Mouse (Mus musculus): ENCODE data around the gene Gstm5.
"Not testable (repeated sequence)": the region's sequence is repeated elsewhere in the genome, so short reads cannot be mapped to it uniquely, and the experiment has no call there.

The Gstm5 gene

DNA sequence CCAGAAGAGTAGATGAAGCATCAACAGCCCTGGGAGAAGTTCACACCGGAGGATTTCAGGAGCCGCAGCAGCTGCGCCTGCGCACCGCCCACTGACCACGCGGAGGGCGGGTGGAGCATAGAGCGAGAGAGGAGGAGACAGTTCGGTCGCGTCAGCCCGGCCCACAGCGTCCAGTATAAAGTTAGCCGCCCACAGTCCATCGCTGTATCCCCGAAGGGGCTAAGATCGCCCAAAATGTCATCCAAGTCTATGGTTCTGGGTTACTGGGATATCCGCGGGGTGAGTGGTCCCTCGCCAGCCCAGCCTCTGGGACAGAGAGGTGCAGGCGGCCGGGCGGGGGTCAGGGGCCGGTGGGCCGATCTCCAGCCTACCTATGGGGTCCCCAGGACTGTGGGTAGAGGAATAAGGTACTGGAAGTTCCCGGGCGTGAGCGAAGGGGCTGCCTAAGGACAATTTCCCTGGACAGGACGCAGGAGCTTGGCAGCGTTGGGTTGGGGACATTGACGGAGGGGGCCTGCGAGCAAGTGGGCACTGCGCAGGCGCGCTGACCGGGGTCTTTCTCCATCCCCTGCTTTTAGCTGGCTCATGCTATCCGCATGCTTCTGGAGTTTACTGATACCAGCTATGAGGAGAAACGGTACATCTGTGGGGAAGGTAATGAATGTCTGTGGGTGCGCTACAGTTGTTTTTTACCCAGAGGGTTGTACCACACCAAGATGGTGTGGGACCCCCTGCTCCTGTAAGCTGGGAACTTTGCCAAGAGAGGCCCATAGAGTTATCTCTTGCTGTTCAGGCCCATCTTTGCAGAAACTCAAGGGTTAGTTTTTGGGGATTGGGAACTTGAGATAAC is at the start of gene Gstm5:
Gstm5 (plus strand) TSS at position 102 of the 850 bp plus-strand sequence.
- DNase-seq (ENCODE audit: low spot score) = peak; percentile 84

DNA sequence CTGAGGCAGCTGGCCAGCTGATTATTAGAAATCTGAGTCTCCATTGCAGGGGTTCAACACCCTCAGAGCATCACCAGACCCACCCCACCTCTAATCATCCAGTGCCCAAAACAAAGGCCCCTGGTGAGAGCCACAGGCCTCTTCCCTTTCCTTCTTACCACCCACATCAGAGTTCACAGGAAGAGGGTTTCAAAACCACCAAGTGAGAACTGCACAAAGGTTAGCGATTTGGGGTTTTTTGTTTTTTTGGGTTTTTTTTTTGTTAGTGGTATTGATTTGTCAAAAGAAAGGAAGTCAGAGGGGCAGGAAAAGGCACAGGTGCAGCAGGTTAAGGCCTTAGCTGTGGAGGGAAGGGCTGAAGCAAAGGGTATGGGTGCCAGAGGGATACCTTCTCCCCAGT is 49.4 kb upstream of the Gstm5 start:
- DNase-seq (ENCODE audit: low spot score) = no peak

- DNase-seq (ENCODE audit: low spot score) = no peak
These were observed 48.8 kb upstream of the Gstm5 start for GRCm38 (mm10) chr3:107846835-107847234.

DNA sequence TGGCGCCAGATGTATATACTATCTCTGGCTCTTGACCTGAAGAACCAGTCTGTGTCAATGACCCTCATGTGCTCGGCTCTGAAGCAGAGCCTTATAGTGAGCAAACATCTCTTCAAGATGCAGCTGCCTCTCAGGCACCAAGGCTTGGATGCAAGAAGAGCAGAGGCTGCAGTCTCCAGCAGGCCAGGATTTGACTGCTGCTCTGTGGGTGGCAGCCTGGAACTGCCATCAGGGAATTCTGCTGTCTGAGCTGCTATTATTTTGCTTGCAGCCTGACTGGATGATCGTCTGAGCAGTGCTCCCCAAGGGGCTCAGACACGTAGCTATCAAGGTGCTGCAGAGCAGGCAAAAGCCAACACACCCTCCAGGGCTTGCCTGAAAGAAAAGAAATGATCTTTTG is 47.5 kb upstream of the Gstm5 start:
- DNase-seq (ENCODE audit: low spot score) = no peak

GRCm38 (mm10) chr3:107849000-107849692 is 46.5 kb upstream of the Gstm5 start:
- no peak for DNase-seq (ENCODE audit: low spot score)

GRCm38 (mm10) chr3:107849693-107850031 is 46.0 kb upstream of the Gstm5 start:
- no peak for DNase-seq (ENCODE audit: low spot score)

DNA sequence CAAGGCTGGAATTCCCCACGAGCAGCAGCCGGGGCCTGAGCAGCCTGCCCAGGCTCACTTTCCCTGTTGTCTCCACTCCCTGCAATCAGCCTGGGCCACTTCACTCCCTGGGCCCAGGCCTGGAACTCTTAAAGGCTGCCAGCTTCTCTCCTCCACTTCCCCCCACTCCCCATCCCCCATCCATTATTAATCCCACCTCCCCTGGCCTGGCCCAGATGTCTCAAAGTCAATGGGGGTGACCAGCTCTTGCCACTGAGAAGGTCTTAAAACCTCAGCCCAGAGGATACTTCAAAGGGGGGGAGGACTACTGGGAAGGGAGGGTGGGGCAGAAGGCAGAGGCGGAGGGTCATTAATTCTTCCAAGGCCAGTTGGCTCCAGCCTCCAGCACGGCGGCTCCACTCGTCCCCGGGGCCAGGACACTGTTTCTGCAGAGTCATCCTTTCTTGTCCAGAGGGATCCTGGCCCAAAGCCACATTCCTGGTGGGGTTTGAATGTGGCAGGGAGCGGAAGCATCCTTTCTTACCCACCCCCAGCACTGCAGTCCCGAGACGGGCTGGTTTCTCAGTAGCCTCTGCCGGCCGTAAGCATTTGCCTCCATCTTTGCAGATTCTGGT is 45.1 kb upstream of the Gstm5 start:
- peak; percentile 71 for DNase-seq (ENCODE audit: low spot score)

DNA sequence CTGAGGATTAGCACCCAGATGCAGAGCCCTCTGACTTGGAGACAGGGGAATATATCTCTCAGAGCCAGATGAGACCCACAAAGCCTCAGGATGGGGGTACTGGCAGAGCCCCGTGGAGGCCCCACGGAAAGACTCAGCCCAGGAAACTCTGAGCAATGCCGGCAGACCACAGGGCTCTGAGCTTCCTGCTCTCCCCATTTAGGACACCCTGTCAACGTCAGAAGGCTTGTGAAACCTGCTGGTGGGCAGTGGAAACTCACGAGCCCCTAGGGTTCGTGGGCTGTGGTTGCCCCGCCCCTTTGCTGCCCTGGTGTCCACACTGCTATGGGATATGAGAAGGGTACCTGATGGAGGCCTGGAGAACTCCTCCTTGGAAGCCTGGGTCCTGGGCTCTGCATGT is 42.8 kb upstream of the Gstm5 start:
- no peak for DNase-seq (ENCODE audit: low spot score)

DNA sequence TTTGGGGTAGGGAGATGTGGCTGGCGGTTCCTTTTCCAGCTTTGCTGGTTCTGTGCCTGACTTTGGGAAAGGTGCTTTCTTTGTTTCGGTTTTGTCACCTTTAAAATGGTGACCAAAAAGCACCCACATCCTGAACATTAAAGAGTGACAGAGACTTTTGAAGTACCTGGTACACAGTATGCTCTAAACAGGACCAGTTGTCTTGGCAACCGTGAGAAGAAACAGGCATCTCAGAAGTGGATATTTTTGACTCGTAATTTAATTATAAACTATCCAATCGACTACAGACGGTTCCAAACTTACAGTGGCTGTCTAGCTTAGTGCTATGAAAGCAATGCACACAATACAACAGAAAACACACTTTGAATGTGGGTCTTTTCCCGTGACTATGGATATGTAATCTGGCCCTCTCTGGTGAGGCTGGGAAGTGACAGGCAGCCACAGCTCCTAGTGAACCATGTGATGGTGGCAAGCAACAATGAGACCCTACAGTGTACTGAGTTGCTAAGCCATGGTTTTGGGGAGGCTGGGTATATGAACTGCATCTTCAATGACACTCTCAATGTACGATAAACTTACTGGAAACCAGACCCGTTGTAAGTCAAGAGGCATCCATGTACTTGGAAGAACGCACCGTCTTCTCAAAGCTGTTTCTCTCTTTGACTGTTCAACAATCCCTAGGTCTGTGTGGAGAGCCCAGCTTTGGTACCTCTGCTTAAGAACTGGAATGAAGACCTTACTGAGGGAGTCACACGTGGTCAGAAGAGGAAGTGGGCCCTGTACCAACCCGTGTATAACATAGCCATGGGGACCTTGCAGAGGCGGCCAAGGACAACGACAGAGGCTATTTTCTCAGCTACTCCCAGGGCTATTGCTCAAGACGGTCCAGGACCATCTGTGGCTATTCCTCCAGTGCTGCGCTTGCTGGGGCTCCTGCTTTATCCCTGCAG is 42.1 kb upstream of the Gstm5 start:
- DNase-seq (ENCODE audit: low spot score) = no peak

- no peak for DNase-seq (ENCODE audit: low spot score)
These were observed 40.3 kb upstream of the Gstm5 start for GRCm38 (mm10) chr3:107855368-107855767.

- no peak for DNase-seq (ENCODE audit: low spot score)
These were observed 38.0 kb upstream of the Gstm5 start for GRCm38 (mm10) chr3:107857646-107858045.

DNA sequence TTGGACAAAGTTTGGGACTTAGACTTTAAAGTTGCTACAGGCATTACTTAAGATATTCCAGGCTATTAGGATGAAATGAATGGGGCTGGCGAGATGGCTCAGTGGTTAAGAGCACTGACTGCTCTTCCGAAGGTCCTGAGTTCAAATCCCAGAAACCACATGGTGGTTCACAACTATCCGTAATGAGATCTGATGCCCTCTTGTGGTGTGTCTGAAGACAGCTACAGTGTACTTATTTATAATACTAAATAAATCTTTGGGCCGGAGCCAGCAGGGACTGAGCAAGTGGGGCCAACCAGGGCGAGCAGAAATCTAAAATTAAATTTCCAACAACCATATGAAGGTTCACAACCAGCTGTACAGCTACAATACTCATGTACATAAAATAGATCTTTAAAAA is 34.1 kb upstream of the Gstm5 start:
- not testable (repeated sequence) for DNase-seq (ENCODE audit: low spot score)

DNA sequence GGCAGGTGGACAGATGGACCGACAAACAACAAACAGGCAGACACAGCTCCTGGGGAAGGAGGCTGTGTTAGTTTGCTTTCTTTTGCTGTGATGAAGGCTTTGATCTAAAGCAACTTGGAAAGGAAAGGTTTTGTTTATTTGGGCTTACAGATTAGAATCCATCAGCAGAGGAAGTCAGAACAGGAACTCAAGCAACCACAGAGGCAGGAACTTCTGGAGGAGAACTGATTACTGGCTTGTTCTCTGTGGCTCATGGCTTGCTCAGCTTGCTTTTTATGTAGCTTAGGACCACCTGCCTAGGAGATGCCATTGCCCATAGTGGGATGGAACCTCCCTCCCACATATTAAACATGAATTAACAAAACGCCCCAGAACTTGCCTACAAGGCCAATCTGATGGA is 33.1 kb upstream of the Gstm5 start:
- no peak for DNase-seq (ENCODE audit: low spot score)

DNA sequence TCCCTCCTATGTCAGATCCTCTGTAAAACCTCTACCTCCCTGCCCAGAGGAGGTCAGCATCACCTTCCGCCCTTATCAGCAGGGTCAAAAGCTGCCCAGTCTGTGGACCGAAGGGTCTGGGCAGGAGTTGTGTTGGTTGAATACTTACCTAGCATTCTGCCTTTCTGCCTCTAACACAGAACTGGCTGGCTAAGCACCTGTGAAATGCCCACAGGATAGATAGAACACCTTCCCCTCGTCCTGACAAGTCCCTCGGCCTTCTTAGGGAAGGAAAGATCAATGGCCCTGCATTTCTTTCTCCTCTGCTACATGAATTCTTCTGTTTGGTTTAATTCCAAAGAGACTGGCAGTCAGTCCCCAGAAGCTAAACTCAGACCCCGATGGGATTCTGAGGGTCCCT is 32.1 kb upstream of the Gstm5 start:
- no peak for DNase-seq (ENCODE audit: low spot score)

GRCm38 (mm10) chr3:107863898-107864603 is 31.6 kb upstream of the Gstm5 start:
- DNase-seq (ENCODE audit: low spot score) = peak; percentile 81

DNA sequence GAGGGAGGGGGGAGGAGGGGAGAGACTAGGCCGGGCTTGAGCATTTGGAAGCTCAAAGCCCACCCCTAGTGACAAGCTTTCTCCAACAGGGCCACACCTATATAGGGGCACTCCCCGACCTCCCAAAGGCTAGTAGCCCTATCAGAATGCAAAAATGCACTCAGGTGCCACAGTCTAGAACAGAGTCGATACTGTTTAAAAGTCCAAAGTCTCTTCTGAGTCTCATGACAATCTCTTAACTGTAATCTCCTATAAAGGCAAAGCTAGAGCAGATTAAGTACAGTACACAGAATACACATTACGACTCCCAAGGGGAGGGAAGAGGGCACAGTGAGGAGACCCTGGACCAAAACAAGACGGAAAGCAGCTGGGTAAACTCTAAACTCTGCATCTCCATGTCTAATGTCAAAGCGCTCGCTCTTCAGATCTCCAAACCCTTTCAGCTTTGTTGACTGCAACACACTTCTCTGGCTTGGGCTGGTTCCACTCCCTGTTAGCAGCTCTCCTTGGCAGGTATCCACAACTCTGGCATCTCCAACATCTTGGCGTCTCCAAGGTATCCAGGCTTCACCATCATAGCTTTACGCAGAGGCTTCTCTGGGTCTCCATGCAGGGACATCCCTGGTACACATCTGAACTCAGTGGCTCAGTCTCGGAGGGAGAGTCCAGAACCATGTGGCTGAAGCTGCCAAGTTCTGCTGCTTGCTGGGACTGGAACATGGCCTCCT is 30.1 kb upstream of the Gstm5 start:
- DNase-seq (ENCODE audit: low spot score) = no peak

GRCm38 (mm10) chr3:107867086-107867485 is 28.5 kb upstream of the Gstm5 start:
- peak; percentile 78 for DNase-seq (ENCODE audit: low spot score)

DNA sequence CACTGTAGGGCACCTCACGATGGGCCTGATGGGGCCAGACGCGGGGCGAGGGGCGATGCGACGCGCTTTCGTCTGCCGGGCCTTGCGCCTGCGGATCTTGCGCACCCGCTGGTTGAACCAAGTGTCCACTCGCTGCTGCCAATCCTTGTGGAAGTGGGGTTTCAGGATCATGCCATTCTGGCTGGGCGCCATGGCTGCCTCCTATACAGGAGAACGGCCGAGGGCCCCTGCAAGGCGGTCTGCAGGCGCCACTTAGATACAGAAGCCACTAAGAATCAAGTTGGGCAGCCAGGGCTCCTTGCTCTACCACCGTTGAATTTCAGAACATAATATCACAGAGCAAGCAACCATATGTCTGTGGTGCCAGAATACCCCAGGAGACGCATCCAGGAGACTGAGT is 27.2 kb upstream of the Gstm5 start:
- DNase-seq (ENCODE audit: low spot score) = no peak

DNA sequence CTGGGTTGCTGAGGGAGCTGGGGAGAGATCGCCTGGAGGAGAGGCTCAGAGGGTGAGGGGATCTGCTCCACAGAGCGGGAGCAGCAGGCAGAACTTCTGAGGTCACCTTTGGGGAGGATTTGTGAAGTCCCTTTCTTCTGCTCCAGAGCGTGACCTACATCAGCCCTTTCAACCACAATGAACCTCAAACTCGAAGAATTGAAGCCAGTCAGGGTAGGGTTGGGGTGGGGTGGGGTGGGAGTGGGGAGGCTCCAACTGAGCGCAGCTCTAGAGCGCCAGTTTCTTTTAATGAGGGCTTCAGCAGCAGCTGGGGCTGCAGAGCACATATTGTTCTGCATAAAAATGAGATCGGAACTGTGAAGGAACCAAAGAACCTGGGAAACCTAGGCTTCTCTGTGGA is 26.5 kb upstream of the Gstm5 start:
- DNase-seq (ENCODE audit: low spot score) = no peak

DNA sequence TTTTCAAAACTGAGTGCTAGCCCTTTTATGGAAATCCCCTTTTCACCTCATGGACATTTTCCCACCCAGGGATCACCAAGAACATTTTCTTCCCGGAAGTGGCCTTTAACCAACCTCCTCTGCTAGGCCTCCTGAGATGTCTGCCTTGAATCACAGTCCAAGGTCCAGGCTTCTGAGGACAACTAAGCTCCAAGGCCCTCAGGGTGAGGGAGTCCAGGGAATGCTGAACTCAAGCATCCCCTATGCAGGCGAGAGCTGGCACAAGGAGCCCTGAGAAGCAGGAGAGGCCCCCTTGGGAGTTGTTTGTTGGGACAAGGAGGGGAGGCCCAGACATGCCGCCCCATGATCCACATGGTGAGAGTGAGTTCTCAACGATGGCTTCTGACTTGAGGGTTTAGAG is 25.7 kb upstream of the Gstm5 start:
- peak; percentile 50 for DNase-seq (ENCODE audit: low spot score)

Data from testis, postnatal 14 days (tissue).